Mouse (Mus musculus): ENCODE measurements around the gene Chst13. TPM values are rescaled to one million over a fixed set of nuclear protein-coding genes. Genes with fewer than 3 reads are reported as not detected.

Chst13 gene
- polyA plus RNA-seq, 1 experiment from 2014 or later = 1.2 TPM

GRCm38 (mm10) chr6:90324463-90324862, 522 bp downstream of the Chst13 start:
- H3K4me1 ChIP-seq (ENCODE audit: control insufficient read depth, insufficient read depth, low read length) = no peaks in the 10 kb centered on the region
- no peaks in the 10 kb centered on the region for H3K9me3 ChIP-seq (replicated peaks; ENCODE audit: control insufficient read depth, low read length)
- no peaks in the 10 kb centered on the region for H3K36me3 ChIP-seq (ENCODE audit: control insufficient read depth, insufficient read depth, low read length)
- no peak for ATAC-seq (ENCODE audit: insufficient read depth, low FRiP score)
- 62% methylated on average over 3 of the region's 3 CpGs for WGBS
- no peak overlapping the region for H3K27ac ChIP-seq (ENCODE audit: low read length)
- H3K4me3 ChIP-seq (replicated peaks; ENCODE audit: low read length) = no peak overlapping the region
- no peaks in the 10 kb centered on the region for H3K27me3 ChIP-seq (ENCODE audit: control insufficient read depth, insufficient read depth, low read length)
- no peak overlapping the region for H3K4me2 ChIP-seq (ENCODE audit: low read depth, low read length)
- H3K9ac ChIP-seq (ENCODE audit: low read length) = no peak overlapping the region

GRCm38 (mm10) chr6:90324026-90324425, 959 bp downstream of the Chst13 start:
- H3K4me1 ChIP-seq (ENCODE audit: control insufficient read depth, insufficient read depth, low read length) = no peaks in the 10 kb centered on the region
- H3K36me3 ChIP-seq (ENCODE audit: control insufficient read depth, insufficient read depth, low read length) = no peaks in the 10 kb centered on the region
- no peak overlapping the region for H3K4me2 ChIP-seq (ENCODE audit: low read depth, low read length)
- ATAC-seq (ENCODE audit: insufficient read depth, low FRiP score) = no peak
- no peaks in the 10 kb centered on the region for H3K27me3 ChIP-seq (ENCODE audit: control insufficient read depth, insufficient read depth, low read length)
- H3K27ac ChIP-seq (ENCODE audit: low read length) = no peak overlapping the region
- no peak overlapping the region for H3K9ac ChIP-seq (ENCODE audit: low read length)
- 78% methylated on average over 3 of the region's 3 CpGs for WGBS
- no peaks in the 10 kb centered on the region for H3K9me3 ChIP-seq (replicated peaks; ENCODE audit: control insufficient read depth, low read length)
- H3K4me3 ChIP-seq (replicated peaks; ENCODE audit: low read length) = no peak overlapping the region

- WGBS = 48% methylated on average over 4 of the region's 4 CpGs
- Histone ChIP-seq H3K4me2 (ENCODE audit: low read depth, low read length) (no peak overlapping the region), H3K27me3 (ENCODE audit: control insufficient read depth, insufficient read depth, low read length) (no peaks in the 10 kb centered on the region), H3K9ac (ENCODE audit: low read length) (no peak overlapping the region), H3K4me1 (ENCODE audit: control insufficient read depth, insufficient read depth, low read length) (no peaks in the 10 kb centered on the region), H3K27ac (ENCODE audit: low read length) (no peak overlapping the region), H3K36me3 (ENCODE audit: control insufficient read depth, insufficient read depth, low read length) (no peaks in the 10 kb centered on the region), H3K9me3 (replicated peaks; ENCODE audit: control insufficient read depth, low read length) (no peaks in the 10 kb centered on the region), H3K4me3 (replicated peaks; ENCODE audit: low read length) (no peak overlapping the region)
- 0 out of 2 replicates have a peak, but pooled peaks have one; percentile 14 for ATAC-seq (ENCODE audit: insufficient read depth, low FRiP score)
These were observed 3.2 kb downstream of the Chst13 start for GRCm38 (mm10) chr6:90321811-90322210.

DNA sequence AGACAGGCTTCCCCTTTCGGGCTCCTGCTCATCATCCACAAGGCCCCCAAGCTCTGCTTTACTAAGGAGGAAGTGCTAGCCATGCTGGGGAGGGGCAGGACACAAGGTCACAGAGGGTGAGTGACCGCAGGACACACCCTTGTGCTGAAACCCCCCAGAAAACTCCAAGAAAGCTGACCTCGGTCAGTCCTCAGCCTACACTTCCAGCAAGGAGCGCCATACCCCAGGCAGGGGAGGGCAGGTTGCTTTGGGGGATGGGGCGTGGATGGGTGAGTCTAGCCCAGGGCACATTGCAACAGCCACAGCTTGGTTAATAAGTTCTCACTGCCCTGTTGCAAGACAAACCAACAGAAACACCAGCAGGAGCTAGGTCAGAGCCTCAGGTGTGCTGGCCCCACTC, 4.6 kb downstream of the Chst13 start:
- WGBS = 81% methylated on average over 5 of the region's 5 CpGs
- H3K27me3 ChIP-seq (ENCODE audit: control insufficient read depth, insufficient read depth, low read length) = no peaks in the 10 kb centered on the region
- H3K36me3 ChIP-seq (ENCODE audit: control insufficient read depth, insufficient read depth, low read length) = no peaks in the 10 kb centered on the region
- H3K27ac ChIP-seq (ENCODE audit: low read length) = no peak overlapping the region
- no peak overlapping the region for H3K4me3 ChIP-seq (replicated peaks; ENCODE audit: low read length)
- H3K9me3 ChIP-seq (replicated peaks; ENCODE audit: control insufficient read depth, low read length) = no peaks in the 10 kb centered on the region
- no peak overlapping the region for H3K4me2 ChIP-seq (ENCODE audit: low read depth, low read length)
- no peak overlapping the region for H3K9ac ChIP-seq (ENCODE audit: low read length)
- H3K4me1 ChIP-seq (ENCODE audit: control insufficient read depth, insufficient read depth, low read length) = no peaks in the 10 kb centered on the region
- ATAC-seq (ENCODE audit: insufficient read depth, low FRiP score) = no peak

- Histone ChIP-seq H3K4me1 (ENCODE audit: control insufficient read depth, insufficient read depth, low read length) (no peaks in the 10 kb centered on the region), H3K4me2 (ENCODE audit: low read depth, low read length) (no peak overlapping the region), H3K9ac (ENCODE audit: low read length) (no peak overlapping the region), H3K27ac (ENCODE audit: low read length) (0 out of 2 replicates have a peak overlapping the region, but pooled peaks have one; percentile 4), H3K4me3 (replicated peaks; ENCODE audit: low read length) (no peak overlapping the region), H3K9me3 (replicated peaks; ENCODE audit: control insufficient read depth, low read length) (no peaks in the 10 kb centered on the region), H3K27me3 (ENCODE audit: control insufficient read depth, insufficient read depth, low read length) (no peaks in the 10 kb centered on the region), H3K36me3 (ENCODE audit: control insufficient read depth, insufficient read depth, low read length) (no peaks in the 10 kb centered on the region)
- 61% methylated on average over 7 of the region's 7 CpGs for WGBS
- 0 out of 2 replicates have a peak, but pooled peaks have one; percentile 14 for ATAC-seq (ENCODE audit: insufficient read depth, low FRiP score)
These were observed 5.4 kb downstream of the Chst13 start for GRCm38 (mm10) chr6:90319475-90320191.

DNA sequence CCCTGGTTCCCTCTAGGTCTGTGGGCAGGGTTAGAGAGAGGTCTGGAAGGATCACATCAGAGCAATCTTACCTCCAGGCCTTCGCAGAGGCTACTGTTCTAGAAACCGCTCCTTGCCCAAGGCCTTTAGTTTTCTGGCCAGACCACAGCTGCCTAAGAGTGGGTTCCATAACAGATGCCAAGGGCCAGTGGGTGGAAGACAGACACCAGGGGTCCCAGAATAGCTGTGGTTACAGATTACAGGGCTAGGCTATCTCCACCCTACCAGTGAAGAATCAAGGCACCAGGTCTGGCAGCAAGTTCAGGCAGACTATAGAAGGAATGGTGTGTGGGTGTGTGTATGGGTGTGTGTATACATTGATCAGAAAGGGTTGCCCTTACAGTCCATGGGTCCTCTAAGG, 6.0 kb downstream of the Chst13 start:
- no peak overlapping the region for H3K4me2 ChIP-seq (ENCODE audit: low read depth, low read length)
- no peaks in the 10 kb centered on the region for H3K4me1 ChIP-seq (ENCODE audit: control insufficient read depth, insufficient read depth, low read length)
- no peak overlapping the region for H3K9ac ChIP-seq (ENCODE audit: low read length)
- WGBS = 97% methylated on average over 2 of the region's 2 CpGs
- no peaks in the 10 kb centered on the region for H3K27me3 ChIP-seq (ENCODE audit: control insufficient read depth, insufficient read depth, low read length)
- no peak overlapping the region for H3K4me3 ChIP-seq (replicated peaks; ENCODE audit: low read length)
- H3K36me3 ChIP-seq (ENCODE audit: control insufficient read depth, insufficient read depth, low read length) = no peaks in the 10 kb centered on the region
- no peak for ATAC-seq (ENCODE audit: insufficient read depth, low FRiP score)
- no peaks in the 10 kb centered on the region for H3K9me3 ChIP-seq (replicated peaks; ENCODE audit: control insufficient read depth, low read length)
- H3K27ac ChIP-seq (ENCODE audit: low read length) = no peak overlapping the region

GRCm38 (mm10) chr6:90317510-90318258, 7.3 kb downstream of the Chst13 start:
- Histone ChIP-seq H3K9me3 (replicated peaks; ENCODE audit: control insufficient read depth, low read length) (no peaks in the 10 kb centered on the region), H3K4me2 (ENCODE audit: low read depth, low read length) (no peak overlapping the region), H3K9ac (ENCODE audit: low read length) (no peak overlapping the region), H3K4me3 (replicated peaks; ENCODE audit: low read length) (no peak overlapping the region), H3K27ac (ENCODE audit: low read length) (no peak overlapping the region), H3K36me3 (ENCODE audit: control insufficient read depth, insufficient read depth, low read length) (no peaks in the 10 kb centered on the region), H3K27me3 (ENCODE audit: control insufficient read depth, insufficient read depth, low read length) (no peaks in the 10 kb centered on the region), H3K4me1 (ENCODE audit: control insufficient read depth, insufficient read depth, low read length) (no peaks in the 10 kb centered on the region)
- no peak for ATAC-seq (ENCODE audit: insufficient read depth, low FRiP score)
- 76% methylated on average over 2 of the region's 2 CpGs for WGBS

- Histone ChIP-seq H3K4me3 (replicated peaks; ENCODE audit: low read length) (no peak overlapping the region), H3K9ac (ENCODE audit: low read length) (no peak overlapping the region), H3K27me3 (ENCODE audit: control insufficient read depth, insufficient read depth, low read length) (no peaks in the 10 kb centered on the region), H3K9me3 (replicated peaks; ENCODE audit: control insufficient read depth, low read length) (no peaks in the 10 kb centered on the region), H3K36me3 (ENCODE audit: control insufficient read depth, insufficient read depth, low read length) (no peaks in the 10 kb centered on the region), H3K27ac (ENCODE audit: low read length) (no peak overlapping the region), H3K4me1 (ENCODE audit: control insufficient read depth, insufficient read depth, low read length) (no peaks in the 10 kb centered on the region), H3K4me2 (ENCODE audit: low read depth, low read length) (no peak overlapping the region)
- no peak for ATAC-seq (ENCODE audit: insufficient read depth, low FRiP score)
- 84% methylated on average over 5 of the region's 5 CpGs for WGBS
These were observed 9.0 kb downstream of the Chst13 start for GRCm38 (mm10) chr6:90315961-90316360.

Data from stomach, embryonic 16.5 days (tissue).